Mouse (Mus musculus) midbrain, embryonic 13.5 days (tissue): Measurements from ENCODE around the gene Fndc7. TPM values are rescaled to one million over a fixed set of nuclear protein-coding genes. Genes with fewer than 3 reads are reported as not detected.
"Not testable (repeated sequence)": the region's sequence is repeated elsewhere in the genome, so short reads cannot be mapped to it uniquely, and the experiment has no call there.

Source experiments
- ATAC-seq: fragments of 200-750 bp; cut with Nextera tagmentation; 2 replicates; pipeline ENCODE4 v1.8.0; 2017; ENCODE audit warnings: mild to moderate bottlenecking, moderate TSS enrichment, moderate library complexity
- H3K27ac ChIP-seq: fragments of 300-500 bp; sonication (generic); 2 replicates; pipeline ENCODE4 v1.5.1; 2015; ENCODE audit warnings: inconsistent platforms, mild to moderate bottlenecking, moderate library complexity
- H3K27me3 ChIP-seq: fragments of 300-500 bp; sonication (generic); 2 replicates; pipeline ENCODE4 v1.6.1; 2015; ENCODE audit warnings: mild to moderate bottlenecking, inconsistent platforms
- H3K36me3 ChIP-seq: fragments of 300-500 bp; sonication (generic); 2 replicates; pipeline ENCODE4 v1.6.1; 2015; ENCODE audit warnings: mild to moderate bottlenecking, inconsistent platforms
- H3K4me1 ChIP-seq: fragments of 300-500 bp; sonication (generic); replicated peaks from 2 replicates; pipeline ENCODE4 v1.6.1; 2015; ENCODE audit warnings: inconsistent platforms
- H3K4me2 ChIP-seq: fragments of 300-500 bp; sonication (generic); replicated peaks from 2 replicates; pipeline ENCODE4 v1.6.1; 2015; ENCODE audit warnings: moderate library complexity, mild to moderate bottlenecking, inconsistent platforms
- H3K4me3 ChIP-seq: fragments of 300-500 bp; sonication (generic); replicated peaks from 2 replicates; pipeline ENCODE4 v1.5.1; 2015; ENCODE audit warnings: mild to moderate bottlenecking, inconsistent platforms
- H3K9ac ChIP-seq: fragments of 300-500 bp; sonication (generic); replicated peaks from 2 replicates; pipeline ENCODE4 v1.6.1; 2015; ENCODE audit warnings: mild to moderate bottlenecking, inconsistent platforms
- H3K9me3 ChIP-seq: fragments of 300-500 bp; sonication (generic); 2 replicates; pipeline ENCODE4 v1.6.1; 2016; ENCODE audit warnings: mild to moderate bottlenecking, inconsistent platforms
- WGBS: fragments of 180-500 bp; shearing (Covaris S2); methylation state at CpG from one replicate; pipeline ENCODE4 v1.1.7; 2015; 5-methylcytosine and 5-hydroxymethylcytosine counted together
- polyA plus RNA-seq: library from polyadenylated mRNA; unstranded; fragments of >200 nt; fragmentation: Nextera tagmentation; extraction: Ambion mirVana; gene quantifications from 2 replicates; pipeline ENCODE4 v1.2.1, GENCODE M21; 2015

Fndc7 gene
- polyA plus RNA-seq, 1 experiment from 2014 or later = not detected

- Histone ChIP-seq H3K36me3 (no peaks in the 10 kb centered on the region), H3K4me1 (peaks cover 21% of the 10 kb centered on the region), H3K4me3 (no peak overlapping the region), H3K9me3 (no peaks in the 10 kb centered on the region), H3K4me2 (no peak overlapping the region), H3K9ac (no peak overlapping the region), H3K27me3 (no peaks in the 10 kb centered on the region), H3K27ac (no peak overlapping the region)
- 0 out of 2 replicates have a peak, but pooled peaks have one; percentile 27 for ATAC-seq
- WGBS = 63% methylated on average over 12 of the region's 12 CpGs
Observed at GRCm38 (mm10) chr3:108886934-108887617, 2.7 kb downstream of the Fndc7 start.

- H3K9me3 ChIP-seq = no peaks in the 10 kb centered on the region
- H3K4me1 ChIP-seq = peaks cover 21% of the 10 kb centered on the region
- 52% methylated on average over 8 of the region's 9 CpGs for WGBS
- peak; percentile 45; the same call in 1 of the 2 replicates for ATAC-seq
- H3K4me3 ChIP-seq = no peak overlapping the region
- no peaks in the 10 kb centered on the region for H3K36me3 ChIP-seq
- H3K27me3 ChIP-seq = no peaks in the 10 kb centered on the region
- peak overlapping the region; percentile 64 for H3K27ac ChIP-seq
- H3K9ac ChIP-seq = no peak overlapping the region
- H3K4me2 ChIP-seq = no peak overlapping the region
Observed at GRCm38 (mm10) chr3:108885686-108886530, 3.9 kb downstream of the Fndc7 start.

- no peaks in the 10 kb centered on the region for H3K27me3 ChIP-seq
- H3K4me2 ChIP-seq = no peak overlapping the region
- peaks cover 21% of the 10 kb centered on the region for H3K4me1 ChIP-seq
- H3K4me3 ChIP-seq = no peak overlapping the region
- H3K9ac ChIP-seq = no peak overlapping the region
- 48% methylated on average over 8 of the region's 8 CpGs for WGBS
- H3K9me3 ChIP-seq = no peaks in the 10 kb centered on the region
- no peaks in the 10 kb centered on the region for H3K36me3 ChIP-seq
- H3K27ac ChIP-seq = peak overlapping the region; percentile 44; the same call in 1 of the 2 replicates
- no peak for ATAC-seq
Observed at GRCm38 (mm10) chr3:108884706-108885289, 5.0 kb downstream of the Fndc7 start.

GRCm38 (mm10) chr3:108883067-108883466, 6.7 kb downstream of the Fndc7 start:
- no peak overlapping the region for H3K9ac ChIP-seq
- no peaks in the 10 kb centered on the region for H3K36me3 ChIP-seq
- H3K27me3 ChIP-seq = no peaks in the 10 kb centered on the region
- no peaks in the 10 kb centered on the region for H3K9me3 ChIP-seq
- no peak overlapping the region for H3K4me2 ChIP-seq
- peaks cover 31% of the 10 kb centered on the region for H3K4me1 ChIP-seq
- no peak overlapping the region for H3K27ac ChIP-seq
- no peak overlapping the region for H3K4me3 ChIP-seq
- ATAC-seq = no peak
- WGBS = 92% methylated on average over 2 of the region's 2 CpGs

- ATAC-seq = not testable (repeated sequence)
- WGBS = 28% methylated on average over 4 of the region's 4 CpGs
Observed at GRCm38 (mm10) chr3:108881873-108882272, 7.9 kb downstream of the Fndc7 start.

GRCm38 (mm10) chr3:108880544-108881507, 9.0 kb downstream of the Fndc7 start:
- Histone ChIP-seq H3K36me3 (no peaks in the 10 kb centered on the region), H3K4me1 (peaks cover 18% of the 10 kb centered on the region), H3K4me2 (no peak overlapping the region), H3K9ac (no peak overlapping the region), H3K9me3 (no peaks in the 10 kb centered on the region), H3K4me3 (no peak overlapping the region), H3K27ac (no peak overlapping the region), H3K27me3 (no peaks in the 10 kb centered on the region)
- WGBS = 80% methylated on average over 28 of the region's 28 CpGs
- ATAC-seq = no peak

More at GRCm38 (mm10) chr3:108881873-108882272, 7.9 kb downstream of the Fndc7 start:
- H3K9ac ChIP-seq, H3K36me3 ChIP-seq, H3K27me3 ChIP-seq, H3K4me3 ChIP-seq, H3K4me2 ChIP-seq, H3K27ac ChIP-seq, H3K9me3 ChIP-seq: not testable (repeated sequence)
- H3K4me1 ChIP-seq = peaks cover 26% of the 10 kb centered on the region

- Histone ChIP-seq H3K4me1 (peaks cover 15% of the 10 kb centered on the region), H3K9ac (no peak overlapping the region), H3K4me2 (no peak overlapping the region), H3K4me3 (no peak overlapping the region), H3K36me3 (no peaks in the 10 kb centered on the region), H3K27me3 (no peaks in the 10 kb centered on the region), H3K9me3 (no peaks in the 10 kb centered on the region), H3K27ac (no peak overlapping the region)
- ATAC-seq = no peak
- 68% methylated on average over 5 of the region's 5 CpGs for WGBS
Observed at GRCm38 (mm10) chr3:108879836-108880435, 9.9 kb downstream of the Fndc7 start.

- H3K27ac ChIP-seq = no peak overlapping the region
- H3K27me3 ChIP-seq = no peaks in the 10 kb centered on the region
- no peaks in the 10 kb centered on the region for H3K9me3 ChIP-seq
- H3K4me2 ChIP-seq = no peak overlapping the region
- no peak overlapping the region for H3K4me3 ChIP-seq
- H3K4me1 ChIP-seq = peaks cover 10% of the 10 kb centered on the region
- H3K9ac ChIP-seq = no peak overlapping the region
- WGBS = 47% methylated on average over 2 of the region's 2 CpGs
- no peaks in the 10 kb centered on the region for H3K36me3 ChIP-seq
- 0 out of 2 replicates have a peak, but pooled peaks have one; percentile 17 for ATAC-seq
Observed at GRCm38 (mm10) chr3:108879129-108879528, 10.7 kb downstream of the Fndc7 start.

- Histone ChIP-seq H3K27me3 (no peaks in the 10 kb centered on the region), H3K9me3 (no peaks in the 10 kb centered on the region), H3K4me2 (no peak overlapping the region), H3K4me1 (no peaks in the 10 kb centered on the region), H3K4me3 (no peak overlapping the region), H3K27ac (no peak overlapping the region), H3K9ac (no peak overlapping the region), H3K36me3 (no peaks in the 10 kb centered on the region)
- no peak for ATAC-seq
- WGBS = 91% methylated on average over 6 of the region's 6 CpGs
Observed at GRCm38 (mm10) chr3:108870631-108871030, 19.2 kb downstream of the Fndc7 start.

GRCm38 (mm10) chr3:108867449-108867848, 22.4 kb downstream of the Fndc7 start:
- no peak overlapping the region for H3K4me3 ChIP-seq
- H3K27me3 ChIP-seq = no peaks in the 10 kb centered on the region
- 96% methylated on average over 3 of the region's 3 CpGs for WGBS
- no peak overlapping the region for H3K9ac ChIP-seq
- no peak overlapping the region for H3K4me2 ChIP-seq
- H3K36me3 ChIP-seq = no peaks in the 10 kb centered on the region
- no peak overlapping the region for H3K27ac ChIP-seq
- H3K4me1 ChIP-seq = no peaks in the 10 kb centered on the region
- H3K9me3 ChIP-seq = no peaks in the 10 kb centered on the region
- ATAC-seq = no peak

- H3K9ac ChIP-seq = no peak overlapping the region
- no peaks in the 10 kb centered on the region for H3K9me3 ChIP-seq
- no peak overlapping the region for H3K27ac ChIP-seq
- ATAC-seq = no peak
- H3K4me2 ChIP-seq = no peak overlapping the region
- H3K36me3 ChIP-seq = no peaks in the 10 kb centered on the region
- H3K4me3 ChIP-seq = no peak overlapping the region
- H3K4me1 ChIP-seq = no peaks in the 10 kb centered on the region
- H3K27me3 ChIP-seq = no peaks in the 10 kb centered on the region
- 93% methylated on average over 3 of the region's 3 CpGs for WGBS
Observed at GRCm38 (mm10) chr3:108865676-108866075, 24.1 kb downstream of the Fndc7 start.
